Mouse (Mus musculus): Measurements from ENCODE around the gene Bnip1.

Gene Bnip1

GRCm38 (mm10) chr17:26834302-26834965 is 53.6 kb downstream of the Bnip1 start:
- no peaks in the 10 kb centered on the region for H3K9me3 ChIP-seq (ENCODE audit: low read length)
- H3K4me3 ChIP-seq (replicated peaks; ENCODE audit: low read length), result no peak overlapping the region
- peaks cover 56% of the 10 kb centered on the region for H3K4me1 ChIP-seq (replicated peaks; ENCODE audit: low read depth, low read length)
- no peaks in the 10 kb centered on the region for H3K36me3 ChIP-seq (ENCODE audit: insufficient read depth, low read length)
- TF ChIP-seq POU5F1 (IDR thresholded peaks at IDR 0.05; ENCODE audit: borderline replicate concordance, low read length), result no peak
- no peak for TF ChIP-seq NANOG (IDR thresholded peaks at IDR 0.05; ENCODE audit: borderline replicate concordance, low read length)
- no peak for TF ChIP-seq CTCF (conservative IDR thresholded peaks at IDR 0.05; ENCODE audit: low read length)
- peaks cover 36% of the 10 kb centered on the region for H3K27me3 ChIP-seq (ENCODE audit: insufficient read depth, low read length)

GRCm38 (mm10) chr17:26834966-26835755 is 54.3 kb downstream of the Bnip1 start:
- H3K4me1 ChIP-seq (replicated peaks; ENCODE audit: low read depth, low read length), result peaks cover 63% of the 10 kb centered on the region
- H3K4me3 ChIP-seq (replicated peaks; ENCODE audit: low read length), result 0 out of 2 replicates have a peak overlapping the region, but pooled peaks have one; percentile 37
- no peaks in the 10 kb centered on the region for H3K9me3 ChIP-seq (ENCODE audit: low read length)
- no peaks in the 10 kb centered on the region for H3K36me3 ChIP-seq (ENCODE audit: insufficient read depth, low read length)
- H3K27me3 ChIP-seq (ENCODE audit: insufficient read depth, low read length), result peaks cover 41% of the 10 kb centered on the region
- TF ChIP-seq NANOG (IDR thresholded peaks at IDR 0.05; ENCODE audit: borderline replicate concordance, low read length) (no peak), POU5F1 (IDR thresholded peaks at IDR 0.05; ENCODE audit: borderline replicate concordance, low read length) (no peak), CTCF (conservative IDR thresholded peaks at IDR 0.05; ENCODE audit: low read length) (no peak)

- peaks cover 68% of the 10 kb centered on the region for H3K4me1 ChIP-seq (replicated peaks; ENCODE audit: low read depth, low read length)
- no peaks in the 10 kb centered on the region for H3K9me3 ChIP-seq (ENCODE audit: low read length)
- H3K36me3 ChIP-seq (ENCODE audit: insufficient read depth, low read length), result no peaks in the 10 kb centered on the region
- H3K4me3 ChIP-seq (replicated peaks; ENCODE audit: low read length), result peak overlapping the region; percentile 37
- TF ChIP-seq CTCF (conservative IDR thresholded peaks at IDR 0.05; ENCODE audit: low read length), result no peak
- peaks cover 49% of the 10 kb centered on the region for H3K27me3 ChIP-seq (ENCODE audit: insufficient read depth, low read length)
These were observed 55.1 kb downstream of the Bnip1 start for GRCm38 (mm10) chr17:26835956-26836355.

- H3K9me3 ChIP-seq (ENCODE audit: low read length), result no peaks in the 10 kb centered on the region
- H3K4me1 ChIP-seq (replicated peaks; ENCODE audit: low read depth, low read length), result peaks cover 68% of the 10 kb centered on the region
- H3K36me3 ChIP-seq (ENCODE audit: insufficient read depth, low read length), result no peaks in the 10 kb centered on the region
- TF ChIP-seq CTCF (conservative IDR thresholded peaks at IDR 0.05; ENCODE audit: low read length) (no peak), NANOG (IDR thresholded peaks at IDR 0.05; ENCODE audit: borderline replicate concordance, low read length) (no peak)
- peaks cover 54% of the 10 kb centered on the region for H3K27me3 ChIP-seq (ENCODE audit: insufficient read depth, low read length)
- H3K4me3 ChIP-seq (replicated peaks; ENCODE audit: low read length), result peak overlapping the region; percentile 37
These were observed 55.5 kb downstream of the Bnip1 start for GRCm38 (mm10) chr17:26836377-26836776.

- H3K36me3 ChIP-seq (ENCODE audit: insufficient read depth, low read length), result no peaks in the 10 kb centered on the region
- no peaks in the 10 kb centered on the region for H3K9me3 ChIP-seq (ENCODE audit: low read length)
- H3K4me1 ChIP-seq (replicated peaks; ENCODE audit: low read depth, low read length), result peaks cover 74% of the 10 kb centered on the region
- H3K4me3 ChIP-seq (replicated peaks; ENCODE audit: low read length), result no peak overlapping the region
- no peak for TF ChIP-seq CTCF (conservative IDR thresholded peaks at IDR 0.05; ENCODE audit: low read length)
- TF ChIP-seq NANOG (IDR thresholded peaks at IDR 0.05; ENCODE audit: borderline replicate concordance, low read length), result no peak
- no peak for TF ChIP-seq POU5F1 (IDR thresholded peaks at IDR 0.05; ENCODE audit: borderline replicate concordance, low read length)
- H3K27me3 ChIP-seq (ENCODE audit: insufficient read depth, low read length), result peaks cover 59% of the 10 kb centered on the region
These were observed 56.1 kb downstream of the Bnip1 start for GRCm38 (mm10) chr17:26836786-26837545.

GRCm38 (mm10) chr17:26837546-26837985 is 56.7 kb downstream of the Bnip1 start:
- no peak overlapping the region for H3K4me3 ChIP-seq (replicated peaks; ENCODE audit: low read length)
- H3K27me3 ChIP-seq (ENCODE audit: insufficient read depth, low read length), result peaks cover 65% of the 10 kb centered on the region
- no peak for TF ChIP-seq CTCF (conservative IDR thresholded peaks at IDR 0.05; ENCODE audit: low read length)
- no peak for TF ChIP-seq NANOG (IDR thresholded peaks at IDR 0.05; ENCODE audit: borderline replicate concordance, low read length)
- no peak for TF ChIP-seq POU5F1 (IDR thresholded peaks at IDR 0.05; ENCODE audit: borderline replicate concordance, low read length)
- no peaks in the 10 kb centered on the region for H3K36me3 ChIP-seq (ENCODE audit: insufficient read depth, low read length)
- peaks cover 78% of the 10 kb centered on the region for H3K4me1 ChIP-seq (replicated peaks; ENCODE audit: low read depth, low read length)
- H3K9me3 ChIP-seq (ENCODE audit: low read length), result no peaks in the 10 kb centered on the region

GRCm38 (mm10) chr17:26838191-26838910 is 57.5 kb downstream of the Bnip1 start:
- Histone ChIP-seq H3K4me1 (replicated peaks; ENCODE audit: low read depth, low read length) (peaks cover 77% of the 10 kb centered on the region), H3K4me3 (replicated peaks; ENCODE audit: low read length) (peak overlapping the region; percentile 69), H3K36me3 (ENCODE audit: insufficient read depth, low read length) (no peaks in the 10 kb centered on the region), H3K9me3 (ENCODE audit: low read length) (no peaks in the 10 kb centered on the region), H3K27me3 (ENCODE audit: insufficient read depth, low read length) (peaks cover 73% of the 10 kb centered on the region)
- TF ChIP-seq POU5F1 (IDR thresholded peaks at IDR 0.05; ENCODE audit: borderline replicate concordance, low read length), result no peak

All from E14TG2a.4 (cell line).